Mouse (Mus musculus): ENCODE measurements around the gene Scamp4.
A peak's percentile ranks its signal among the peaks of the same experiment; 100 is the strongest.

The Scamp4 gene

GRCm38 (mm10) chr10:80664197-80665015, 61.7 kb downstream of the Scamp4 start:
- DNase-seq (ENCODE audit: low read depth, low spot score) = peak; percentile 38
- H3K27me3 ChIP-seq (ENCODE audit: control insufficient read depth, insufficient read depth, low read length, poor library complexity, severe bottlenecking) = no peaks in the 10 kb centered on the region
- H3K36me3 ChIP-seq (ENCODE audit: control insufficient read depth, insufficient read depth, low read length, poor library complexity, severe bottlenecking) = peaks cover 25% of the 10 kb centered on the region

- Histone ChIP-seq H3K36me3 (ENCODE audit: control insufficient read depth, insufficient read depth, low read length, poor library complexity, severe bottlenecking) (peaks cover 26% of the 10 kb centered on the region), H3K27me3 (ENCODE audit: control insufficient read depth, insufficient read depth, low read length, poor library complexity, severe bottlenecking) (no peaks in the 10 kb centered on the region)
- no peak for DNase-seq (ENCODE audit: low read depth, low spot score)
Measured at GRCm38 (mm10) chr10:80665016-80665380, 62.3 kb downstream of the Scamp4 start.
